Mouse (Mus musculus): ENCODE results near the gene Bicc1. TPM values are rescaled to one million over a fixed set of nuclear protein-coding genes. Genes with fewer than 3 reads are reported as not detected.

The Bicc1 gene
- polyA plus RNA-seq, 1 experiment from 2014 or later = 8.5 TPM

DNA sequence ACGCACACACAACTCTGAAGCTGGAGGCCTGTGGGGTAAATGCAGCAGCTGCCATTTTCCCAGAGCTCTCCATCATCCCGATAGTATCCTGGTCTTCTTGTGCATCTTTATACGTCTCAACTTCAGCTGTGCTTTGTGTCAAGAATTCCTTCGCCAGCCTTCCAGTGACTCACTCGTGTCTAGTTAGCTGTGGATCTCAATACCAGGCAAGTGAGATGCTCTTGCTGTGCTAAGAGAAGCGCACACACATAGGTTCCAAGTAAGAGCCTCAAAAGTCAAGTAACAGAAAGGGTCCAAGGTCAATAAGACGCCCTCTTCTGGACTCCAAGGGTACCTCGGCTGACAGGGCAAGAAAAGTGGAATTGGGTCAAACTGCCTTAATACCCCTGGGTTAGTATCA, 37.0 kb downstream of the Bicc1 start:
- no peaks in the 10 kb centered on the region for H3K27me3 ChIP-seq (ENCODE audit: control insufficient read depth, insufficient read depth, low read length)
- H3K9ac ChIP-seq (ENCODE audit: low read length) = no peak overlapping the region
- DNase-seq (ENCODE audit: low spot score) (no peak), ATAC-seq (ENCODE audit: insufficient read depth, low FRiP score, low TSS enrichment) (no peak)
- no peak overlapping the region for H3K4me2 ChIP-seq (ENCODE audit: low read depth)
- no peak overlapping the region for H3K4me3 ChIP-seq (ENCODE audit: low read depth, low read length)
- H3K36me3 ChIP-seq (ENCODE audit: control insufficient read depth, insufficient read depth, low read length) = no peaks in the 10 kb centered on the region
- H3K27ac ChIP-seq (ENCODE audit: low read depth, low read length) = no peak overlapping the region
- WGBS = 83% methylated on average over 8 of the region's 8 CpGs
- no peaks in the 10 kb centered on the region for H3K4me1 ChIP-seq (ENCODE audit: control insufficient read depth, insufficient read depth, low read length)
- H3K9me3 ChIP-seq (ENCODE audit: control insufficient read depth, low read length) = no peaks in the 10 kb centered on the region

DNA sequence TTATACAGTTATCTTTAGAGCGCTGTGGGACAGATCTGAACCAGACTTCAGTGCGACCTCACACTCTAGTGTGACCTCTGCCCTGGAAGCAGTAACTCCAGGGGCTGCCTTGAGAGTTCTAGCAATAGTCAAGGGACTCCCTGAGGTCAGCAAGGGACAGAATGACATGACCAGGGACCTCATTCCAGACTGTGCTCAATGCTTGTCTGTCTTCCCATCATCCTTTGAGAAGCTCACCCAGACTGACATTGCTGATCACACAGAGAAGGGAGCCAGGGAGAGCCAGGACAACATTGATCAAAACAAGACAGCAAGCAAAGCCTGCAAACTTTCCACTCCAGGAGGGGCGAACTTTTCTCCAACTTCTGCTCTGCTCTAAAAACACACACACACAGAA, 38.7 kb downstream of the Bicc1 start:
- no peak overlapping the region for H3K4me3 ChIP-seq (ENCODE audit: low read depth, low read length)
- no peak for ATAC-seq (ENCODE audit: insufficient read depth, low FRiP score, low TSS enrichment)

DNA sequence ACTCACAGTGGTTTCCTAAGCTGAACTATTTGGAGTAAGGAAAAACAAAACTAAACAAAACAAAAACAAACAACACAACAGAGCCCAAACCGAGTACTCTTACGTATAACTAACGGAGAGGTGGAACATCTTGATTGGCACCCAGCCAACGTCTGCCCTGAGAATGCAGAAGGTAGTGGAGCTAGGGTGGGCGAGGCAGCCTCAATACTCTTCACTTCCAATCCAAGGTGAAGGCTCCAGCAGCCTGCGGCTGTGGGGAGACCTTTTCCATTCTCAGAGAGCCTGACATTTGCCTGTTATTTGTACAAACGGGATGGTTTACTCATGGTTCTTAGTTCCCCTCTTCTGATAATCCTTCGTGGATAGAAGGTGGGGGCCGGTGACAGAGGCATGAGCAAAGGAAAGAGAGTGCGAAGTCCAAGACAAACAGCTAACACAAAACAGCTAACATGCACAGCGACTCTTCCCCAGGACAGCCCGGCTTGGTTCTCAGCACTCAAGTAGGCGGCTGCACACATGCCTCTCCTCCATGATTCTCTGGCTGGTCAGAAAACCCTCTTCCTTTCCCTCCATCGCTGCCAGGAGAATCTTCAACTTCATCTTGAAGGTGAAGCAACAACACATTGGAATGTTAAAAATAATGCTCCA, 39.3 kb downstream of the Bicc1 start:
- Histone ChIP-seq H3K9me3 (ENCODE audit: control insufficient read depth, low read length) (no peaks in the 10 kb centered on the region), H3K4me1 (ENCODE audit: control insufficient read depth, insufficient read depth, low read length) (no peaks in the 10 kb centered on the region), H3K36me3 (ENCODE audit: control insufficient read depth, insufficient read depth, low read length) (no peaks in the 10 kb centered on the region), H3K4me3 (ENCODE audit: low read depth, low read length) (no peak overlapping the region), H3K9ac (ENCODE audit: low read length) (no peak overlapping the region), H3K27ac (ENCODE audit: low read depth, low read length) (no peak overlapping the region), H3K4me2 (ENCODE audit: low read depth) (no peak overlapping the region), H3K27me3 (ENCODE audit: control insufficient read depth, insufficient read depth, low read length) (no peaks in the 10 kb centered on the region)
- ATAC-seq (ENCODE audit: insufficient read depth, low FRiP score, low TSS enrichment) = no peak
- DNase-seq (ENCODE audit: low spot score) = no peak
- WGBS = 84% methylated on average over 14 of the region's 14 CpGs

More for the DNA sequence above, 38.7 kb downstream of the Bicc1 start:
- Histone ChIP-seq H3K4me2 (ENCODE audit: low read depth) (no peak overlapping the region), H3K4me1 (ENCODE audit: control insufficient read depth, insufficient read depth, low read length) (no peaks in the 10 kb centered on the region), H3K9ac (ENCODE audit: low read length) (no peak overlapping the region), H3K27me3 (ENCODE audit: control insufficient read depth, insufficient read depth, low read length) (no peaks in the 10 kb centered on the region), H3K27ac (ENCODE audit: low read depth, low read length) (no peak overlapping the region), H3K9me3 (ENCODE audit: control insufficient read depth, low read length) (no peaks in the 10 kb centered on the region), H3K36me3 (ENCODE audit: control insufficient read depth, insufficient read depth, low read length) (no peaks in the 10 kb centered on the region)
- WGBS = 83% methylated on average over 3 of the region's 3 CpGs
- DNase-seq (ENCODE audit: low spot score) = no peak

DNA sequence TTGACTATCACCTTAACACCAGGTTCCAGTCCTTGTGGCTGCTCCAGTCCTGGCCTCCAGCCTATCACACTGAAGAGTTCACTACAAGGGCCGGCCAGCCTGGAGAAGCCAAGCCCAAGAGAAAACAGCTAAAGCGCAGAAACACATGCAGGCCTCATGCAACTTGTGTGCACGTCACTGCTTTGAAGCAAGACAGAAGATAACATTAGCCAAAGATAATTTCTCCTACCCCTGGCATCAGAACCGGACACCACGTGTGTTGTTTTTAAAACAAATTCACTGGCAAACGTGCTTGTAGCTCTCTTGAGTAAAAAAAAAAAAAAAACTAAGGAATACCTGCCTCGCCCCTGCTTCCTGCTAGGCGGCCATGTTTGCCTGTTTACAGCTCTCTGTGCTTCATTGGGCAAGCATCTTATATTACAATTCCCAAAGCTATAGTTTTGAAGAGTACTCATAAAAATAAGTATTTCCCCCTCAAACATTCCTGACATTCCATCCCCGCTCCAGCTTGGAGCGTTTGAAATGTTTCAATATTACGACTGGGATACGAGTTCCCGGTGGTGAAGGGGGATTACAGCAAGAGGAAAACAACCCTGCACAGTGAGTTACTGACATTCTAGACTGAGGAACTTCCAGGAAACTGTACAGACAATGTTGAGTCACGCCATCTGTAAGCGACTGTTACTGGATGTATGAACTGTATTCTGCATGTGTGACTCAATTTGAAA, 40.2 kb downstream of the Bicc1 start:
- ATAC-seq (ENCODE audit: insufficient read depth, low FRiP score, low TSS enrichment) = no peak
- no peak overlapping the region for H3K4me3 ChIP-seq (ENCODE audit: low read depth, low read length)
- H3K4me2 ChIP-seq (ENCODE audit: low read depth) = no peak overlapping the region
- WGBS = 72% methylated on average over 15 of the region's 15 CpGs
- H3K4me1 ChIP-seq (ENCODE audit: control insufficient read depth, insufficient read depth, low read length) = no peaks in the 10 kb centered on the region
- H3K36me3 ChIP-seq (ENCODE audit: control insufficient read depth, insufficient read depth, low read length) = no peaks in the 10 kb centered on the region
- no peak overlapping the region for H3K9ac ChIP-seq (ENCODE audit: low read length)
- H3K27ac ChIP-seq (ENCODE audit: low read depth, low read length) = no peak overlapping the region
- no peaks in the 10 kb centered on the region for H3K9me3 ChIP-seq (ENCODE audit: control insufficient read depth, low read length)
- no peak for DNase-seq (ENCODE audit: low spot score)
- no peaks in the 10 kb centered on the region for H3K27me3 ChIP-seq (ENCODE audit: control insufficient read depth, insufficient read depth, low read length)

DNA sequence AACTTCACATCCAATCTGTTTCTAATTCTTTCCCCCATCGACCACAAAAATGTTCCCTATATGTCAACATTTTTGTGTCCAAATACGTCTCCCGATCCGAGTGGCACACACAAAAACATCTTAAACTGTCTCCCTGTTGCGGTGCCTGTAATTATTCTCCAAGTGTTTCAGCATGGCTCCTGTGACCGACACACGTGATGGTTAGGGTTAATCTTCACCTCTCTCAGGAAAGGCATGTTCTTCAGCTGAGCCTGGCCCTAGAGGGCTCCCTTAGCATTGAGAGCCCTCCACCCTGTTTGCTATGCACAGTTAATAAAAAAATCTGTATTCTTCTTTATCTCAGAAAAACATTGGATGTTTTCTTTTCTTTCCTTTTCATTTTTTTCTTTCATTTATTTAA, 41.7 kb downstream of the Bicc1 start:
- ATAC-seq (ENCODE audit: insufficient read depth, low FRiP score, low TSS enrichment) (no peak), DNase-seq (ENCODE audit: low spot score) (no peak)
- no peak overlapping the region for H3K27ac ChIP-seq (ENCODE audit: low read depth, low read length)
- no peak overlapping the region for H3K4me3 ChIP-seq (ENCODE audit: low read depth, low read length)
- no peaks in the 10 kb centered on the region for H3K9me3 ChIP-seq (ENCODE audit: control insufficient read depth, low read length)
- H3K4me2 ChIP-seq (ENCODE audit: low read depth) = no peak overlapping the region
- H3K4me1 ChIP-seq (ENCODE audit: control insufficient read depth, insufficient read depth, low read length) = no peaks in the 10 kb centered on the region
- no peaks in the 10 kb centered on the region for H3K27me3 ChIP-seq (ENCODE audit: control insufficient read depth, insufficient read depth, low read length)
- H3K36me3 ChIP-seq (ENCODE audit: control insufficient read depth, insufficient read depth, low read length) = no peaks in the 10 kb centered on the region
- no peak overlapping the region for H3K9ac ChIP-seq (ENCODE audit: low read length)
- WGBS = 89% methylated on average over 7 of the region's 7 CpGs

DNA sequence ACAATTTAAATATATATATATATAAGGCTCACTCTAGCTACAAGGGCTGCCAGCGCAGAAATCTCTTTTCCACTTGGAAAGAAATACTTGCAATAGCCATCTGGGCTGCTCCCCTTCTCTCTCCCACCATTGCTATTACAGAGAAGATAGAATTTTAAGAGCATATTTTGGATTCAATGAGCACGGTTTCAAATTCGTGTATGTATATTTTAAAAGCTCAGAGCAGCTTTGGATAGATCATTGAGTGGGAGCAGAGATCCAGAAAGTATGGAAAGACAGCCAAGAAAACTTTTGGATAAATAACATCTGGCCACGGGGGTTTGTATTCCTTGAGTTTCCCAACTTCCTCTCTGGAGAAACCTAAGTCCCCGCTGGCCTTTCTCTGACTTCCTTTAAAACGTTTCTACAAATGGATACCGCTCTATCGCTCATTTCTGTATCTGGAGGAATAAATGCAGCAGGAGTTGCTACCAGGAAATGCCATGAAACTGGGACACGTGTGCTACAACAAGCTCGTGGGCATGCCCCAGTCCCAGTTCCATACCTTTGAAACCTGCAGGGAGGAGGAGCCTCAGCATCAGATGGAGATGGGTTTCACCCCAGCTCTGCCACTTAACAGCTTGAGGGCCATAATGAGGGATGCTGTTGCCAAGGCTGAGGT, 45.1 kb downstream of the Bicc1 start:
- Histone ChIP-seq H3K27me3 (ENCODE audit: control insufficient read depth, insufficient read depth, low read length) (no peaks in the 10 kb centered on the region), H3K4me2 (ENCODE audit: low read depth) (no peak overlapping the region), H3K36me3 (ENCODE audit: control insufficient read depth, insufficient read depth, low read length) (no peaks in the 10 kb centered on the region; the same call in 1 of the 2 replicates), H3K4me3 (ENCODE audit: low read depth, low read length) (no peak overlapping the region), H3K9ac (ENCODE audit: low read length) (no peak overlapping the region), H3K4me1 (ENCODE audit: control insufficient read depth, insufficient read depth, low read length) (no peaks in the 10 kb centered on the region), H3K9me3 (ENCODE audit: control insufficient read depth, low read length) (no peaks in the 10 kb centered on the region), H3K27ac (ENCODE audit: low read depth, low read length) (no peak overlapping the region)
- WGBS = 86% methylated on average over 10 of the region's 10 CpGs
- no peak for DNase-seq (ENCODE audit: low spot score)
- ATAC-seq (ENCODE audit: insufficient read depth, low FRiP score, low TSS enrichment) = no peak

DNA sequence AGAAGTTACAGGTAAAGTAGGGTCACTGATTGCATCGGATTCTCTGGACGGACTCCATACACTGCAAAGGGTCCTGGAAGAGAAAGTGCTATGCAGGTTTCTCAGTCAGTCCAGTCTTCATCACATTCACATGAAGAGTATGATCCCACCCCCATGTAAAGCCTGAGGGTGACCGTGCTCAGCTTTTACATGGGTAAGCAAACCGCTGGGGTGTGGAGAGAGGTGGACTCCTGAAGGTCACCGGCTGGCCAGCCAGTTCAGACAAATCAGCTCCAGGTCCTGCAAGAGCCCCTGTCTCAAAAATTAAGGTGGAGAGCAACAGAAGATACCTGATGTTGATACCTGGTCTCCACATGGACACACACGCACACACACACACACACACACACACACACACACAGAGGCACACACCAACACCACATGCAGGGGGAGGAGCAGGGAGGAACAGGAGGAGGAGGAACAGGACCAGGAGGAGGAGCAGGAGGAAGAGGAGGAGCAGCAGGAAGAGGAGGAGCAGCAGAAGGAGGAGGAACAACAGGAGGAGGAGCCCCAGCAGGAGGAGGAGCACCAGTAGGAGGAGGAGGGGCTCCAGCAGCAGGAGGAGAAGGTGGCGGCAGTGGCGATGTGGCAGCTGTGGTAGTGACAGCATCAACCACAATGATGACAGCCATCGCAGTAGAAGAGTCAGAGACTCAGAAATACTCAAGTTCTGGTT, 52.9 kb downstream of the Bicc1 start:
- Histone ChIP-seq H3K9me3 (ENCODE audit: control insufficient read depth, low read length) (no peaks in the 10 kb centered on the region), H3K27ac (ENCODE audit: low read depth, low read length) (no peak overlapping the region), H3K27me3 (ENCODE audit: control insufficient read depth, insufficient read depth, low read length) (no peaks in the 10 kb centered on the region), H3K9ac (ENCODE audit: low read length) (no peak overlapping the region), H3K4me1 (ENCODE audit: control insufficient read depth, insufficient read depth, low read length) (no peaks in the 10 kb centered on the region), H3K4me2 (ENCODE audit: low read depth) (no peak overlapping the region), H3K4me3 (ENCODE audit: low read depth, low read length) (no peak overlapping the region), H3K36me3 (ENCODE audit: control insufficient read depth, insufficient read depth, low read length) (no peaks in the 10 kb centered on the region; the same call in 1 of the 2 replicates)
- WGBS = 92% methylated on average over 9 of the region's 9 CpGs
- DNase-seq (ENCODE audit: low spot score) (no peak), ATAC-seq (ENCODE audit: insufficient read depth, low FRiP score, low TSS enrichment) (no peak)

DNA sequence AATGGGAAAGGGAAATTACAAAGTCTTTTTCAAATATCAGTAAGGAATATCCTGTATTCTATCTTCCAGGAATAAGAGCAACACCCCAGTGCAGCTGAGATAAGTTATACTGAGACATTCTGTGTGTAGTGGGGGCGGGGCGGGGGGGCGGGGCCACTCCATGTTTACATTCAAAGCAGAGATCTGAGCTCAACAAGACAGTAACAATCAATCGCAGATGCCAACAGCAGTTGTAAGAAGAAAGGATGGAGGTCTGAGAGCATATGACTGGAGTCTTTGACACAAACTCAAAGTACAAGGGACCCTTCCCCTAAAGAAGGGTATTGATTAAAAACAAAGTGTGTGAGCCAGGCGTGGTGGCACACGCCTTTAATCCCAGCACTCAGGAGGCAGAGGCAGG, 54.7 kb downstream of the Bicc1 start:
- Histone ChIP-seq H3K4me2 (ENCODE audit: low read depth) (no peak overlapping the region), H3K9me3 (ENCODE audit: control insufficient read depth, low read length) (no peaks in the 10 kb centered on the region), H3K4me1 (ENCODE audit: control insufficient read depth, insufficient read depth, low read length) (no peaks in the 10 kb centered on the region), H3K9ac (ENCODE audit: low read length) (no peak overlapping the region), H3K27me3 (ENCODE audit: control insufficient read depth, insufficient read depth, low read length) (no peaks in the 10 kb centered on the region), H3K4me3 (ENCODE audit: low read depth, low read length) (no peak overlapping the region), H3K36me3 (ENCODE audit: control insufficient read depth, insufficient read depth, low read length) (no peaks in the 10 kb centered on the region), H3K27ac (ENCODE audit: low read depth, low read length) (no peak overlapping the region)
- ATAC-seq (ENCODE audit: insufficient read depth, low FRiP score, low TSS enrichment) (no peak), DNase-seq (ENCODE audit: low spot score) (no peak)
- 72% methylated on average over 6 of the region's 6 CpGs for WGBS
